Mouse (Mus musculus): ENCODE data around the gene Sumf2.
"Not testable (repeated sequence)": the region's sequence is repeated elsewhere in the genome, so short reads cannot be mapped to it uniquely, and the experiment has no call there.

Gene Sumf2

DNA sequence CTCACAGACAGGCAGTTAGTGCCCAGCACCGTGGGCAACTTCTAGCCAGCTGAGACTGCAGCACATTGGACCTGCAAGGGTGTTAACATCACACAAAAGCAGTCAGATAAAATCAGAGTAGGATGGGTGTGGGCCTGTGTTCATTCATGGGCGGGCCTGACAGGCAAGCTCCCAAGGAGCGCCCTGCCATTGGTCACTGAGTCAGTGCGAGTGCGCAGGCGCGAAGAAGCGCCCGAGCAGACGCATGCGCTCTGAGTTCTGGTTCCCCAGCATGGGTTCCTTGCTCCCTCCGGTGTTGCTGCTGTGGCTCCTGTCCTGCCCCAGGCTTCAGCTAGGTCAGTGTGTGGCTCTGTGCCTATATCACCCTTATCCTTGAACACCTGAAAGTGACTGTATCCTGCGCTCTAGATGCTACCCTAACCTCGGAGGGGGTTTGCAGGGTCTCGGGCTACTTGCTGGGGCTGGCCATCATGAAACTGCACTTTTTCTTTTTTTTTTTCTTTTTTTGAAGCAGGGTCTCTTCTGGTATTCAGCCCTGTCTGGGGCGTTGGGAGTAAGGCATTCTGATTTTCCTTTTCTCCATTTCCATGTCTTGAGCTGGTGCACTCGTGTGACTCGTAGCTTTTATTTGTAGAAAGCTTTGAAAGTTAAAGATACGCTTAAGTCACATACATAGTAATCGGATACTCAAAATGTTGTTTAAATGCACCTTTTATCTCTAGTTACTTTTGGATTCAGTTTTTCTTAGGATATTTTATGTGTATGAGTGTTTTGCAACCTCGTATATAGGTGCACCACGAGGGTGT is at the start of gene Sumf2:
Sumf2 (plus strand) TSS at position 235 of the 806 bp plus-strand sequence.
- peak; percentile 92 to 93 for DNase-seq (ENCODE audit: low spot score in 2 of 2)

DNA sequence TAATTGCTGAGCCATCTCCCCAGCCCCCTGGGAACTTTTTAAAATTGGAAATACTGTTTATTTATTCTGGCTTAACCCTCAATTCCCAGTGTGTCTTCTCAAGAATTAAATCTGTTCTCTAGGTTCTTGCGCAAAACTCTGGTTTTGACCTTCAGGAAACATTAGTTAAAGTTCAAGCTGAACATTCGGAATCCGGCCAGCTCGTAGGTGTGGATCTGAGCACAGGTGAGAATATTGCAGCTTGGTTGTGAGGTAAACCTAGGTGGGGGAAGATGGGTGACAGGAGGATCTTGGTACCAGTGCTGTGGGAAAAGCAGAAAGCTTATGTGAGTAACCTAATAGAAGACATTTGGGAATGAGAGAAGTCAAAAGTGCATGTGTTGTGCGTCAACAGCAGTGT is 1.9 kb upstream of the Sumf2 start:
- DNase-seq (ENCODE audit: low spot score in 2 of 2): no peak

DNA sequence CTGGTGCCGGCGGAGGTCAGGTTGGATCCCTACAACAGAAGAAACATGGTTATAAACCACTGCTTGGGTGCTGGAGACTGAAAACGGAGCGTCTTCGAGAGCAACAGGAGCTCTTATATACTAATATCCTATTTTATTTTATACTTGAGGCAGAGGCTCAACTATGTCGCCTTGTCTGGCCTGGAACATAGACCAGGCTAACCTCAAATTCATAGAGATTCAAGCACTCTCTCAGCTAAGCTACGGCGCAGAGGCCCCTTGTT is 703 bp downstream of the Sumf2 start:
- DNase-seq (ENCODE audit: low spot score in 2 of 2): no peak

DNA sequence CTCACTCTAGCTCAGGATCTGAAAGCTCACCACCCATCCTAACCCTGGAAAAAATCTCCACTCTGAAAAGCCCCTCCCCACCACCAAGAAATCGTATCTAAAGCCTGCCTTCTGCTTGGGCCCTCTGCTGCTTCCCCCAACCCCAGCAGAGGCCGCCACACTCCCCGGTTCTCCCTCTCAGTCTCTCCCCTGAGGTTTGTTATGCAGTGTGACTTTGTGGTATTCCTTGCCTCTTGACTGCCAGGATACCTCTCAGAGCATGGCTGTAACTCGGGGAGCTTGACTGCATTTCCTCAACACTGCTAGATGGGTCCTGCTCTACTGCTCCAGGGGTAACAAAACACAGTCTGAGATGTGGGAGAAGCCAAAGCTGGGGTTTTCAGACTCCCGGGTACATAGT is 8.4 kb downstream of the Sumf2 start:
- DNase-seq (ENCODE audit: low spot score in 2 of 2): no peak

DNA sequence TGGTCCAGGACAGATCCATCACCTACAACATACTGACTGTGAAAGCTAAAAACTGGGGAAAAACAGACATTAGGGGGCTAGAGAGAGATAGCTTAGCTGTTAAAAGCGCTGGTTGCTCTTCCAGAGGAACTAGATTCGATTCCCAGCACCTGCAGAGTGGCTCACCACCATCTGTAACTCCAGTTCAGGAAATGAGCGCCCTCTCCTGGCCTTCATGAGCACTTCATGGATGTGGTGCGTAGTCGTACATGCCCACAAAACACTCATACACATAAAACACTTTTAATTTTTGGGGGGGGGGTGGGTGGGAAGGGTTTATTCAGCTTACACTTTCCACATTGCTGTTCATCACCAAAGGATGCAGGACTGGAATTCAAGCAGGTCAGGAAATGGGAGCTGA is 9.6 kb downstream of the Sumf2 start:
- DNase-seq (ENCODE audit: low spot score in 2 of 2): no peak

DNA sequence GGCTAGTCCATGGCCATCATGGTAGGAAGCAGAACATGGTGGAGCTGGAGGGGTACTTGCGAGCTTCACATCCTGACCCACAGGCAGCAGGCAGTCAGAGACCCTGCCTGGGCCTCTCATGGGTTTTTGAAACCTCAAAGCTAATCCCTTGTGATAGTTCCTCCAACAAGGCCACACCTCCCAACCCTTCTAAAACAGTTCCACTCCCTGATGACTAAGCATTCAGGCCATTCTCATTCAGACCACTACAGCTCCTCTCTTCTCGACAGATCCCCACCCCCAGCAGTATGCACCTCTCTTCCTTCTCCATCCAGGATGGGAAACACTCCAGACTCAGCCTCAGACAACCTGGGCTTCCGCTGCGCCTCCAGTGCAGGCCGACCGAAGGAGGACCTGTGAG is 15.5 kb downstream of the Sumf2 start:
- DNase-seq (ENCODE audit: low spot score in 2 of 2): no peak

DNA sequence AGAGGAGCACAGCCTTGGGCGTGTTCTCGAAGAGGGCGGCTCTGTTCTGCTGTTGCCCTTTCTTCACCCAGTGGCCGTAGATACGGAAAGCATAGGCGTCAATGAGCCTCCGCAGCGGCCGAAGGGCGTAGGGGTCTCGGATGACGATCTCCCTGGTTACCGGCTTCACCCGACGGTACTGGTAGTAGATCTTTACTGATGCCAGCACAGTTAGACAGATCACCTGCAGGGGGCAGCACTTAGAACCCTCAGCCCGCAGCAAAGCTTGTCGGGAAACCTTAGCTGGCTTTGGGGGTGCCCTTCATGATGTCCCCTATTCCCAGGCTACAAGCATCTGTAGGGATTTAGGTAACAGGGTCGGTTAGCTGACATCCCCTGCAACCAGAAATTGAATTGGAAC is 17.7 kb downstream of the Sumf2 start:
- peak; percentile 26 to 32 for DNase-seq (ENCODE audit: low spot score in 2 of 2)

DNA sequence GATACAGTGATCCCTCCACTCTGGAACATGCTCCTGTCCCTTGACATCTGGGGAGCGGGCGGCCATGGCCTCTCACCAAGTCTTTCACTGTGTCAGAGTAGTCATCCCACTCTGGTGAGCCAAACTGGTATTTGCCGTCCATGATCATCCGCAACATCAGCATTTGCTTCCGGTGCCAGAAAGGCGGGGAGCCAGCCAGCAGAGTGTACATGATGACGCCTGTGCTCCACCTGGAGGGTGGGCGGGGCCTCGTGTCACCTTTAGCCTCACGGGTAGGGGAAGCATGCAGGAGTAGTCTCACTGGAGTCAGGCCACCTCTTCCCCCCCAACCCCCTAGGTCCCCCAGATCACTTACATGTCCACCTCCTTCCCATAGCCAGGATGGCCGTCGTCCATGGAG is 19.1 kb downstream of the Sumf2 start:
- DNase-seq (ENCODE audit: low spot score in 2 of 2): no peak

DNA sequence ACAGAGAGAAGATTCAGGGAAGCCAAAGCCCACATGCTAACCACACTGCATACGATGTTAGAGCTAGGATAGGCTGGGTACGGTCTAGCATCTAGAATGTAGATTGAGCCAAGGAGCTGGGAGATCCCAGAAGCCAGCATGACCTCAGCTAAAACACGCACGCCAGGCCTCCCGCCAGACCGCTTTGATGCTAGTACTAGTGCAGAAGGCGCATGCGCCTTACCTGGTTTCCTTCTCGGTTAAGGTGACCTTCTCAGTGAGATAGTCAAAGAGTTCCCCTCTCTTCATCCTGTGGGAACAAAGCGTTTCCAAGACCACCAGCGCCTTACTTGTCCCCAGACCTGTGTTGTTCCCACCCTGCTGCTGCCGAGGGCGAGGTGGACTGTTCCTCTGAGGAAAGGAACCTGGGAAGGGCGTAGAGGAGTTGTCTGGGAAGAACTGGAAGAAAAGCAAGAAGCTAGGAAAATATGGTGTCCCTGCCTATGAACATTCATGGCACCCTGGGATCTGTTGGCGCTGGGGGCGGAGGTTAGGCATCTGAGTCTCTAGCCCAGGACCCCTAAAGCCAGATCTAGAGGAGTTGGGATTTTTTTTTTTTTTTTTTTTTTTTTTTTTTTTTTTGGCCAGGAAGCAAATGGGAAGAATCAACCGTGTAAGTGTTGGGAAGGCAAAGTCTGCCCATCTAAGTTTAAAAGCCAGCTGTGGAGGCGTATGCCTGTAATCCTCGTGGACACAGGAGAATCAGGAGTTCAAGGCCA is 22.6 kb downstream of the Sumf2 start:
- no peak for DNase-seq (ENCODE audit: low spot score in 2 of 2)

DNA sequence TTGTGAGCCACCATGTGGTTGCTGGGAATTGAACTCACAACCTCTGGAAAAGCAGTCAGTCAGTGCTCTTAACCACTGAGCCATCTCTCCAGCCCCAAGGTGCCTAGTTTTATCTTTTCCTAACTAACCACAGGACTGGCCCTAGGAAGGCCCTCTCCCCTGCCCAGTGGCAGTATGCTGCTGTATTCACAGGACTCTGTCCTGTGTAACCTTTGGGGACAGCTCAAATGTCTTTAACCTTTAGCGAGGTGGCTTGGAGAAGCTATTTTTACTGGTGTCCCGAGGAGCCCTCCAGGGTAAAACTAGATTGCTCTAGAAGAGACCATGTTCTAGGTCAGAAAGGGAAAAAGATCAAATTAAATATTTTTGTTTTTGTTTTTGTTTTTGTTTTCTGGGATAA is 24.5 kb downstream of the Sumf2 start:
- no peak for DNase-seq (ENCODE audit: low spot score in 2 of 2)

DNA sequence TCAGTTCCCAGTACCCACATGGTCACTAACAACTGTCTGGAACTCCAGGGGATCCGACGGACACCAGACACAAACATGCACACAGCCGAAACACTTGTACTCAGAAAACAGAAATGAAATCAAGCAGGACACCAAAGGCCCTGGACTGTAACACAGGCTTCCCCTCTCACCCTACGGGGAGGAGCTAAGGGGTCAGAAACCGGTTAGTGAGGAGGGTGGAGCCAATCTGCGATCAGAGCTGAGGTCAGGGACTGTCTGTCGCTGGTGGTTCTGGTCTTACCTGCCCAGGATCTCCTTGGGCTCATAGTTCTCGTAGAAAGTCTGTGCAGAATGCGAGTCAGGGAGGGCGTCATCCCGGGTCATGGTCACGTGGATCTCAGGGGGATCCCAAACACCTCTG is 27.2 kb downstream of the Sumf2 start:
- no peak for DNase-seq (ENCODE audit: low spot score in 2 of 2)

DNA sequence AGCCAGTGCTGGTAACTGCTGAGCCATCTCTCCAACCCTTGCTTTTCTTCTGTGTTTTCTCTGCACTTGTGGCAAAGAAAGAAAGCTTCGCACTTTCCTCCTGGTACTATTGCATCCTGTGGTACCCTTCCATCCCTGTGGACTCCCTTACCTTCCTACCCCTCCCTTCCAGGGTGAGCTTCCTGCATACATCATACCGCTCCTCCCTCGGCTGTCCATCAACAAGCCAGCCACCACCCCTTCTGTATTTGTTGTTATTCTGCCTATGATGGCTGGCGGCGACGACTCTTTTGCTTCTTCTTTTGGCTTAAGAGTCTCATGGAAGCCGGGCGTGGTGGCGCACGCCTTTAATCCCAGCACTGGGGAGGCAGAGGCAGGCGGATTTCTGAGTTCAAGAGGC is 28.3 kb downstream of the Sumf2 start:
- DNase-seq (ENCODE audit: low spot score in 2 of 2): no peak

DNA sequence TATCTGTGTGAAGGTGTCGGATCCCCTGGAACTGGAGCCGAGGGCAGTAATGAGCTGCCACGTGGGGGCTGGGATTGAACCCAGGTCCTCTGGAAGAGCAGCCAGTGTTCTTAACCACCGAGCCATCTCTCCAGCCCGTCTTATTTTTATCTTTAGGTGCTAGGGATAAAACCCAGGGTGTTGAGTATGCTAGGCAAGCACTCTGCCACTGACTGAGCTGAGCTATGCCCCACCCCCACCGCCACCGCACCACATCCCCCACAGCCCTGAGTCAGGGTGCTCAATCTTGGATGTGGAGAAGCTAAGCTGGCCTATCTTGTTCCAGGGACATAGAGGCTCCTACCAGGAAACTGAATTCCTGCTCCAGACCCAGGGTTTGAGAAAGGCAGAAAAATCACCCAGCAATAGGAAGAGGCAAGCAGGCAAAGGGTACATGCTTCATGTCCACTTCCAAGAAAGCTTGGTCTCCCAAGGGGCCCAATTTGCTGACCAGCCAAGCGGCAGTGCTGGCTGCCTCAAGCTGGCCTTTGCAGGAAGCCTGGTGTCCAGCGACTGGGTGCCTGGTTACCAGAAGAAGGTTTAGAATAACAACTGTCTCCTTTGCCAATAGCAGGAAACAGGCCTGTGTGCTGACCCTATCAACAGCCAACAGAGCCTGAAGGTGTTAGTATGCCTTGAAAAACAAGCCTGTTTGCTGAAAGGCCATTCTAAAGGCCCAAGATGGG is 31.1 kb downstream of the Sumf2 start:
- DNase-seq (ENCODE audit: low spot score in 2 of 2): peak in 1 of 2 experiments; percentile 23

DNA sequence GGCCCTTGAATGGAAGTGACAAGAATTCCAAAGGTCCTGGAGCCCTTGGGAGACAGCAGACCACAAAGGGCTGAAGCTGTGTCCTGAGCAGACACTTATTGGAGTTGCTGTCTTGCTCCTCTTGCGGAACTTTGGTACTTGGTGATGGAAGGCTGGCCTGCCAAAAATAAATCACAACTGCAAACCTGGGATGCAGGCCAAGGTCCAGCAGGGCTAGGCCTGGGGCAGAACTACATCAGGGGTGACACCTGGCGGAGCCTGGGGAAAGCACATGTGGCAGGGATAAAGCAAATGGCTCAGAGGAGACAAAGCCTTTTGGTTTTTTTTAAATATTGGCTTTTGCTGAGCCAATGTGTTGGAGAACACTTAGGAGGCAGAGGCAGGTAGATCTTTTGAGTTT is 32.2 kb downstream of the Sumf2 start:
- DNase-seq (ENCODE audit: low spot score in 2 of 2): peak in 1 of 2 experiments; percentile 24

DNA sequence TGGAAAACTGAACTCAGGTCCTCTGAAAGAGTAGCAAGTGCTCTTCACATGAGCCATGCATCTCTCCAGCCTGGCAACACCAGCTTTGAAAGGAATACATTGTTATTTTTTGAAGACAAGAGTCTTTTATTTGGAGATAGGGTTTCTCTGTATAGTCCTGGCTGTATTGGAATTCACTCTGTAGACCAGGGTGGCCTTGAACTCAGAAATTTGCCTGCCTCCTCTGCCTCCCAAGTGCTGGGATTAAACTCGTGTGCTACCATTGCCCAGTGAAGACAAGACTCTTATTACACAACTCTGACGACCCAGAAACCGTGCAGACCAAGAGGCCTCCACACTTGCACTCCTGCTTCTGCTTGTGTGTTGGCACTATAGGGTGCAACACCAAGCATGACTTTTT is 33.1 kb downstream of the Sumf2 start:
- DNase-seq (ENCODE audit: low spot score in 2 of 2): no peak

DNA sequence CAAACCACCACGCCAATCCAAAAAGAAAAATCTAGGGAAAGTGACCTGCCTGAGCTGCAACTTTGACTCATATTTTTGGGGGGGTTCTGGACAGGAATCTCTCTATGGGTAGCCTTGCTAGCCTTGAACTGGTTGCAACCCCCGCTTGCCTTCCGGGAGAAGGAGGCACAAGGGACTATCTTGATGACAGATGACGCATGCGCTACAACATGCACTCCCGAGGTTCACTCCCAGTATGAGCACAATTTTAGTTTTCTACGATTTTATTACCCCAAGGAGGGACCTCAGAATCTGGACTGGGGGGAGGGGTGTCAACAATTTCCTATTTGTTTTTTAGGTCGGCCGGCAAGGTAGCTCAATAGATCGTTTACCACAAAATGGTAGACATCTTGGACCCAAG is 39.5 kb downstream of the Sumf2 start:
- no peak for DNase-seq (ENCODE audit: low spot score in 2 of 2)

DNA sequence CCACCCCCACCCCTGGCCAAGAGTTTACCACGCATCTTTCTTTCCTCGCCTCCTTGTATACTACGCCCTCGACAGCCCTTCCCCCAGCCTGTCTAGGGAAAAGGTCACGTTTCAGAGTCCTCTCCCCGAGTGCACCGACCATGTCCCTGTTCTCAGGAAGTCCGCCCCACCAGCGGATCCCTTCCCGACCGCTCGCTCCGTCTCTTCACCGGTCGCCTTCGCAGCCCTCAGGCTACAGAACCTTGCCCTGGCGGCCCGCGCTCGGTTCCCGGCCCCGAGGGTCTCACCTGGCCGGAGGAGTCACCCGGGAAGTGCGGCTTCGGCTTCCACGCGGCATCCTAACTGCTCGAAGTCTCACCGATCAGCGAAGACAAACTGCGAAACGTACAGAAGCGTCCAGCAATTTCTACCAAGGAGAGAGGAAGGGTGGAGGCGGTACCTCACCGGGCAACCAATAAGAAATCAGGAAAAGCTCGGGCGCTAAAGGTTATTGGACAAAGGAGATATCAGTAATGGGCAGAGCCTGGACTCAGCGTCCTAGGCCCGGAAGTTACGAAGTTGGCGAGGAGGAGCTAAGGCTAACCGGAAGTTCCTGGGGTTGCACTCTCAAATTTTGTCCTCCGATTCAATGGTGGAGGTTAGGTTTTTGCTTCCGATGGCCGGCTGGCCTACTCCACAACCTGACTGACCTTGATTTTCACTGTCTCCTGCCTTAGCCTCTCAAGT is 40.3 kb downstream of the Sumf2 start, which contains the start of gene Chchd2:
Chchd2 (minus strand) TSS at position 560 of the 726 bp plus-strand sequence.
- DNase-seq (ENCODE audit: low spot score in 2 of 2): peak; percentile 91 to 96

DNA sequence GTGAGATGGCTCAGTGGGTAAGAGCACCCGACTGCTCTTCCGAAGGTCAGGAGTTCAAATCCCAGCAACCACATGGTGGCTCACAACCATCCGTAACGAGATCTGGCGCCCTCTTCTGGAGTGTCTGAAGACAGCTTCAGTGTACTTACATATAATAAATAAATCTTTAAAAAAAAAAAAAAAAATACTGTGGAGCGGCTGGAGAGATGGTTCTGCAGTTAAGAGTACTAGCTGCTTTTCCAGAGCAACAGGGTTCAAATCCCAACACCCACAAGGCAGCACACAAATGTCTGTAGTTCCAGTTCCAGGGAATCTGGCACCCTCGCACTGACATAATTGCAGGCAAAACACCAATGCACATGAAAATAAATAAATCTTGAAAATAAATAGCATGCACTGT is 43.6 kb downstream of the Sumf2 start:
- not testable (repeated sequence) for DNase-seq (ENCODE audit: low spot score in 2 of 2)

DNA sequence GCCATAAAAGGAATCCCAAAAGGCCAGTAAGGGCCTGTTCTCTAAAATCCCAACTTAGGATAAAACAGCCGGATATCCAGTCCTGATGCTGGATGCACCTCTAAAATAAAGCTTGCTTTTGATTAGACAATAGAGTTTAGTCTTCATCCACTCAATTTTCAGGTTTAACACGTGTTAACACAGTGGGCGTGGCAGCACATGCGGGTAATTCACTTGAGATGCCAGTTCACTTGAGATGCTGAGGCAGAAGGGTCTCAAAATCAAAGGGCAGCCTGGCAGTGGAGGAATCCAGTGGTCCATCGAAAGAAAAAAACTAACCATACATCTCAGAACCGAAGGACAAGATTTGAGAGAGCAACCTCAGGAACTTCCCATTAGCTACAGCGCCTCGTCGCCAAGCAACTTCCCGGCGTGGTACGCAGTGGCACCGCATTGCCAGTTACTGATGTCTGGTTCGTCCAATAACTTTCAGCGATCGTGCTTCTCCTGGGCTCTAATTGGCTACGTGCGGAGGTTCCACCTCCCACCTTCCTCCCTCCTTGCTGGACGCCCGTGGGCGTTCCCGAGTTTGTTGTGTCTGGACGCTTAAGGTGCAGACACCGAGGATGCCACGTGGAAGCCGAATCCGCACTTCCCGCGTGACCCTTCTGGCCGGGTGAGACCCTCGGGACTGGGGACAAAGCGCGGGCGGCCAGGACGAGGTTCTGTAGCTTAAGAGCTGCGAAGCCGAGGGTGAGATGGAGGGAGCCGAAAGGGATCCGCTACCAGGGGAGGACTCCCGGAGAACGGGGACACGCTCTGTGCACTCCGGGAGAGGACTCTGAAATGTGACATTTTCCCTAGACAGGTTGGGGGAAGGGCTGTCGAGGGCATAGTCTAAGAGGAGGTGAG is 48.7 kb downstream of the Sumf2 start, which contains the start of gene Zbed5:
Zbed5 (plus strand) TSS at position 526 of the 891 bp plus-strand sequence.
- DNase-seq (ENCODE audit: low spot score in 2 of 2): peak; percentile 86 to 88

DNA sequence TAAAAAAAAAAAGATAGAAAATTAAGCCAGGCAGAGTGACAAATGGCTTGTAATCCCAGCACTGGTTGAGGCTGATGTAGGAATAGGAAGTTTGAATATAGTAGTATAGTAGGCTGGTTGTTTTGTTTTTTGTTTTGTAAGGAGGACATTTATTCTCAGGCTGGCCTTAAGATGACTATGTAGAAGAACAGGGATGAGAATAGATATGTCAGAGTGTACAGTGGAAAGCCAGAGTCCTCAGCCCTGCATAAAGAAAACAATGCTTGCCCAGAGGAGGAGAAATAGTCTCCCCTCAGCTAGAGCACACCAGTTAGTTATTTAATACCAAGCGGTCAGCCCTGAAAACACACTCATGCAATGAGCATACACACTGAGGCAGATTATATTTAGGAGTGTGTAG is 51.7 kb downstream of the Sumf2 start, which contains the start of gene Phkg1:
Phkg1 (minus strand) TSS at position 101 of the 400 bp plus-strand sequence.
- DNase-seq (ENCODE audit: low spot score in 2 of 2): no peak

DNA sequence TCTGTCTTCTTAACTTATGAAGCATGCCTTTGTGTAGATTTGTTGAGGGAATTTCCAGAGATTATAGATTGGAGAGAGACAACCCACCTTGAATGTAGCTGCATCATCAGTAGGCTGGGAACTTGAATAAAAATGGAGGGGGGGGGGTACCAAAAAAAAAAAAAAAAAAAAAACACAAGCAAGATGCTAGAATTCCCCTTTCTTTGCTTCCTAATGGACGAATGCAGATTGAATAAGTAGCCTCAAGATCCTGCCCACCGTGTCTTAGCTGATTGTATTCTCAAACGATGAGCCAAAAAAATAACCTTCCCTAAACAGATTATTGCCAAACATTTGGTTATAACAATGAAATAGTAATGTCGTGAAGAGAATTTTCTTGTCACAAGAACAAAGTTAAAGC is 61.0 kb downstream of the Sumf2 start:
- no peak for DNase-seq (ENCODE audit: low spot score in 2 of 2)
